Mouse (Mus musculus): ENCODE measurements around the gene Paqr7.

The Paqr7 gene

GRCm38 (mm10) chr4:134538997-134539580, 42.6 kb downstream of the Paqr7 start:
- no peak for DNase-seq

- no peak for DNase-seq
Measured at GRCm38 (mm10) chr4:134542726-134543125, 46.2 kb downstream of the Paqr7 start.

- peak; percentile 93 for DNase-seq
Measured at GRCm38 (mm10) chr4:134543261-134543660, 46.8 kb downstream of the Paqr7 start.

GRCm38 (mm10) chr4:134546814-134547705, 50.6 kb downstream of the Paqr7 start:
- no peak for DNase-seq

- no peak for DNase-seq
Measured at GRCm38 (mm10) chr4:134548169-134548938, 51.9 kb downstream of the Paqr7 start.

- no peak for DNase-seq
Measured at GRCm38 (mm10) chr4:134549899-134550298, 53.4 kb downstream of the Paqr7 start.

GRCm38 (mm10) chr4:134551494-134552316, 55.2 kb downstream of the Paqr7 start, which contains the start of gene Selenon:
Selenon (minus strand) TSS chr4:134552166.
- peak; percentile 81 for DNase-seq

GRCm38 (mm10) chr4:134553631-134554030, 57.1 kb downstream of the Paqr7 start:
- no peak for DNase-seq

GRCm38 (mm10) chr4:134555956-134556580, 59.6 kb downstream of the Paqr7 start:
- DNase-seq: no peak

- no peak for DNase-seq
Measured at GRCm38 (mm10) chr4:134557626-134558249, 61.2 kb downstream of the Paqr7 start.

- no peak for DNase-seq
Measured at GRCm38 (mm10) chr4:134558570-134559113, 62.1 kb downstream of the Paqr7 start.

- DNase-seq: no peak
Measured at GRCm38 (mm10) chr4:134559154-134559553, 62.7 kb downstream of the Paqr7 start.

Data from kidney, postnatal 14 days (tissue).